Mouse (Mus musculus) MEL (cell line): ENCODE results near the gene Nrp1. TPM values are rescaled to one million over a fixed set of nuclear protein-coding genes. Genes with fewer than 3 reads are reported as not detected.

Experiments
- DNase-seq: peaks from one replicate; pipeline ENCODE4 v3.0.0; 2011; ENCODE audit warnings: low read depth, low spot score
- H3K27ac ChIP-seq: 2 replicates; pipeline ENCODE4 v1.5.1; 2012; ENCODE audit warnings: low read depth, mild to moderate bottlenecking, control low read depth, low read length, moderate library complexity; ENCODE audit not compliant: control insufficient read depth
- H3K27me3 ChIP-seq, 2 experiments: fragments of 150-350 bp in 1 of 2; sonication (generic) in 1 of 2; 2 replicates each; pipeline ENCODE4 v1.6.1; 2012; ENCODE audit warnings: low read length in 2 of 2, mild to moderate bottlenecking in 2 of 2, improper control_type of control experiment in 1 of 2, moderate library complexity in 1 of 2; ENCODE audit not compliant: insufficient read depth in 2 of 2, control insufficient read depth in 1 of 2
- H3K36me3 ChIP-seq, 2 experiments: 2 replicates each; pipeline ENCODE4 v1.6.1; 2012 to 2014; ENCODE audit warnings: low read length in 2 of 2, improper control_type of control experiment in 1 of 2, inconsistent platforms in 1 of 2, mild to moderate bottlenecking in 1 of 2; ENCODE audit not compliant: insufficient read depth in 2 of 2, control insufficient read depth in 1 of 2
- H3K4me1 ChIP-seq, 2 experiments: fragments of 150-350 bp in 1 of 2; sonication (generic) in 1 of 2; 2 replicates each; pipeline ENCODE4 v1.6.1; 2012; ENCODE audit warnings: low read length in 2 of 2, improper control_type of control experiment in 1 of 2, mild to moderate bottlenecking in 1 of 2; ENCODE audit not compliant: insufficient read depth in 2 of 2, control insufficient read depth in 1 of 2
- H3K4me3 ChIP-seq, 2 experiments: fragments of 150-350 bp in 1 of 2; sonication (generic) in 1 of 2; 2 replicates each; pipeline ENCODE4 v1.5.1; 2012; ENCODE audit warnings: low read depth in 2 of 2, low read length in 2 of 2, mild to moderate bottlenecking in 2 of 2, moderate library complexity in 2 of 2, control low read depth in 1 of 2, improper control_type of control experiment in 1 of 2; ENCODE audit not compliant: control insufficient read depth in 1 of 2, insufficient read depth in 1 of 2
- H3K79me2 ChIP-seq: 2 replicates; pipeline ENCODE4 v1.6.1; 2012; ENCODE audit warnings: mild to moderate bottlenecking, low read length, moderate library complexity; ENCODE audit not compliant: control insufficient read depth, poor library complexity, insufficient read depth
- H3K9ac ChIP-seq: 2 replicates; pipeline ENCODE4 v1.6.1; 2012; ENCODE audit warnings: low read depth, mild to moderate bottlenecking, control low read depth, low read length, moderate library complexity; ENCODE audit not compliant: control insufficient read depth, poor library complexity, severe bottlenecking
- H3K9me3 ChIP-seq: fragments of 150-350 bp; sonication (generic); replicated peaks from 2 replicates; pipeline ENCODE4 v1.6.1; 2012; ENCODE audit warnings: mild to moderate bottlenecking, low read length, improper control_type of control experiment, moderate library complexity; ENCODE audit not compliant: insufficient read depth
- CHD1 ChIP-seq: IDR thresholded peaks from 2 replicates; pipeline ENCODE4 v1.6.1; 2012; ENCODE audit warnings: low read depth, mild to moderate bottlenecking, inconsistent platforms, low read length, improper control_type of control experiment
- CHD2 ChIP-seq: IDR thresholded peaks from 2 replicates; pipeline ENCODE4 v1.6.1; 2011; ENCODE audit warnings: low read length, improper control_type of control experiment
- E2F4 ChIP-seq: IDR thresholded peaks from 2 replicates; pipeline ENCODE4 v1.6.1; 2011; ENCODE audit warnings: low read depth, low read length, improper control_type of control experiment, borderline replicate concordance
- EP300 ChIP-seq, 2 experiments: IDR thresholded peaks; 2 replicates each; pipeline ENCODE4 v1.6.1; 2011; ENCODE audit warnings: improper control_type of control experiment in 2 of 2, low read length in 2 of 2, low read depth in 1 of 2, mild to moderate bottlenecking in 1 of 2
- ETS1 ChIP-seq: IDR thresholded peaks from 2 replicates; pipeline ENCODE4 v1.6.1; 2012; ENCODE audit warnings: low read depth, mild to moderate bottlenecking, inconsistent platforms, low read length, improper control_type of control experiment, moderate library complexity
- GABPA ChIP-seq: IDR thresholded peaks from 2 replicates; pipeline ENCODE4 v1.6.1; 2012; ENCODE audit warnings: low read depth, mild to moderate bottlenecking, inconsistent platforms, low read length, improper control_type of control experiment, moderate library complexity
- GATA1 ChIP-seq: IDR thresholded peaks from 2 replicates; pipeline ENCODE4 v1.6.1; 2011; ENCODE audit warnings: low read depth, low read length, improper control_type of control experiment
- HCFC1 ChIP-seq: IDR thresholded peaks from 2 replicates; pipeline ENCODE4 v1.6.1; 2012; ENCODE audit warnings: low read depth, mild to moderate bottlenecking, inconsistent platforms, low read length, improper control_type of control experiment, moderate library complexity
- JUND ChIP-seq: IDR thresholded peaks from 2 replicates; pipeline ENCODE4 v1.6.1; 2011; ENCODE audit warnings: low read depth, mild to moderate bottlenecking, improper control_type of control experiment, low read length
- MAX ChIP-seq: IDR thresholded peaks from 2 replicates; pipeline ENCODE4 v1.6.1; 2011; ENCODE audit warnings: low read length, improper control_type of control experiment
- MAZ ChIP-seq: IDR thresholded peaks from 2 replicates; pipeline ENCODE4 v1.6.1; 2012; ENCODE audit warnings: low read depth, mild to moderate bottlenecking, inconsistent platforms, low read length, improper control_type of control experiment
- MEF2A ChIP-seq: IDR thresholded peaks from 2 replicates; pipeline ENCODE4 v1.6.1; 2014; ENCODE audit warnings: low read depth, mild to moderate bottlenecking, inconsistent platforms, low read length, improper control_type of control experiment; ENCODE audit not compliant: poor library complexity, insufficient replicate concordance, severe bottlenecking; ENCODE audit errors: extremely low read depth
- MYB ChIP-seq: IDR thresholded peaks from 2 replicates; pipeline ENCODE4 v1.6.1; 2011; ENCODE audit warnings: mild to moderate bottlenecking, low read depth, low read length, improper control_type of control experiment
- POLR2A ChIP-seq, 2 experiments: IDR thresholded peaks; 2 replicates each; pipeline ENCODE4 v1.6.1; 2011 to 2012; ENCODE audit warnings: low read length in 2 of 2, mild to moderate bottlenecking in 2 of 2, control low read depth in 1 of 2, improper control_type of control experiment in 1 of 2, low read depth in 1 of 2, moderate library complexity in 1 of 2; ENCODE audit not compliant: control insufficient read depth in 1 of 2, insufficient read depth in 1 of 2, poor library complexity in 1 of 2
- POLR2AphosphoS5 ChIP-seq: IDR thresholded peaks from 2 replicates; pipeline ENCODE4 v1.6.1; 2012; ENCODE audit warnings: low read depth, borderline replicate concordance, mild to moderate bottlenecking, inconsistent platforms, low read length, moderate library complexity, mixed read lengths
- RAD21 ChIP-seq: IDR thresholded peaks from 2 replicates; pipeline ENCODE4 v1.6.1; 2011; ENCODE audit warnings: mild to moderate bottlenecking, low read depth, low read length, improper control_type of control experiment
- SIN3A ChIP-seq: IDR thresholded peaks from 2 replicates; pipeline ENCODE4 v1.6.1; 2012; ENCODE audit warnings: low read length, improper control_type of control experiment, inconsistent platforms
- UBTF ChIP-seq: IDR thresholded peaks from 2 replicates; pipeline ENCODE4 v1.6.1; 2012; ENCODE audit warnings: low read depth, mild to moderate bottlenecking, inconsistent platforms, low read length, improper control_type of control experiment, moderate library complexity, borderline replicate concordance; ENCODE audit not compliant: insufficient read depth
- USF2 ChIP-seq, 2 experiments: IDR thresholded peaks; 2 replicates each; pipeline ENCODE4 v1.6.1; 2011 to 2012; ENCODE audit warnings: improper control_type of control experiment in 2 of 2, low read length in 2 of 2, borderline replicate concordance in 1 of 2, inconsistent platforms in 1 of 2, low read depth in 1 of 2, mild to moderate bottlenecking in 1 of 2; ENCODE audit not compliant: insufficient read depth in 1 of 2
- ZC3H11A ChIP-seq: IDR thresholded peaks from 2 replicates; pipeline ENCODE4 v1.6.1; 2012; ENCODE audit warnings: low read depth, mild to moderate bottlenecking, inconsistent platforms, low read length, improper control_type of control experiment
- ZMIZ1 ChIP-seq: IDR thresholded peaks from 2 replicates; pipeline ENCODE4 v1.6.1; 2012; ENCODE audit warnings: low read depth, mild to moderate bottlenecking, inconsistent platforms, low read length, improper control_type of control experiment, moderate library complexity
- polyA plus RNA-seq, 2 experiments: library from polyadenylated mRNA; stranded (reverse) in 1 of 2; unstranded in 1 of 2; fragments of >175 nt in 1 of 2; fragments of >200 nt in 1 of 2; gene quantifications; 2 replicates each; pipeline versions ENCODE4 v1.2.1 to v1.2.4; 2012; ENCODE audit warnings: low replicate concordance in 2 of 2, low read depth in 1 of 2; ENCODE audit not compliant: insufficient read length in 2 of 2, insufficient read depth in 1 of 2, missing spikeins in 1 of 2
- total RNA-seq: library from RNA; depleted of rRNA; stranded (reverse); fragments of 300-350 nt; gene quantifications from 2 replicates; pipeline ENCODE4 v1.2.3, GENCODE M21; 2012

Gene Nrp1
- total and polyA plus RNA-seq, 3 experiments: not detected

DNA sequence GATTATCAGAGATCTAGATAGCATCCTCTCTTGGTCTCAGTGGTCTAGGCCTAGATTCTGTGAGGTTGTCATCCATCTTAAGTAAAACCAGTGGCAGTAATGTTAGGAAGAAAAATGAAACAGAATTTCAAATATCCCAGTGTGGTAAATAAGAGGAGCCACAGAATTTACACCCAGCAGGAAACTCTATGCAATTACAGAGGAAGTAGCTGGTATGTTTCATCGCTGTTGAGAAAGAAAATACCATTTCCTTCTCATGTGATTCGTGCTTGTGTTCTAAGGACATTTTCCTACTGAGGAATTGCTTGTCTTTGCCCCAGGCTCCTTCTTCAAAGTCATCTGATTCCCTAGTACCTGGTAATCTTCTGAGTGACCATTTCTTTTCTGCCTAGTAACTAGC lies 95.1 kb downstream of the Nrp1 start:
- H3K9me3 ChIP-seq: no peaks in the 10 kb centered on the region
- no peaks in the 10 kb centered on the region for H3K36me3 ChIP-seq
- H3K4me3 ChIP-seq: no peak overlapping the region
- TF ChIP-seq GATA1 (no peak), MAZ (no peak), USF2 (IDR thresholded peaks at IDR 0.05; ENCODE audit: borderline replicate concordance in 1 of 2, insufficient read depth in 1 of 2, low read depth in 1 of 2, low read length in 2 of 2) (no peak), RAD21 (no peak), MAX (no peak), MEF2A (no peak), ZMIZ1 (no peak), HCFC1 (no peak), CHD2 (no peak), CHD1 (no peak), SIN3A (no peak), EP300 (IDR thresholded peaks at IDR 0.05; ENCODE audit: low read depth in 1 of 2, low read length in 2 of 2) (no peak), ZC3H11A (no peak), ETS1 (no peak), JUND (no peak)
- no peaks in the 10 kb centered on the region for H3K79me2 ChIP-seq
- no peaks in the 10 kb centered on the region for H3K4me1 ChIP-seq
- H3K9ac ChIP-seq: no peak overlapping the region
- no peak for DNase-seq
- H3K27ac ChIP-seq: no peak overlapping the region
- no peaks in the 10 kb centered on the region for H3K27me3 ChIP-seq

DNA sequence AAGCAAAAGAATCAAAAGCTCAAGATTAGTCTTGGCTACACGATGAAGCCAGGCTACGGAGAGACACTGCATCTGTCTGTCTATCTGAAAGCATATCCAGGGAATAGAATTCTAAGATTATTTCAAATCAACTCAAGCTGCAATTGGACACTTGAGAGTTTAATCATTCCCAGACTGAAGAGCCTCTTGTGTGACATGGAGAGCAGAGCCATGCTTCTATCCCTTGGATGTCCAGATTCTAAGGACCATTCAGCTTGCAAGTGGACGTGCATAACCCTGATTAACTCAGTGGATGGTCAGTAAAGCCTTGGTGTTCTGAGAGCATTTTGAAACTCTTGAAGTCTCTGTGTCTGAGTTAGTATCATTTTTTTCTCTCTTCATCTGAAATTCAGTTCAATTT lies 95.6 kb downstream of the Nrp1 start:
- TF ChIP-seq RAD21: no peak
- TF ChIP-seq POLR2AphosphoS5: no peak
- no peak for TF ChIP-seq E2F4
- TF ChIP-seq UBTF: no peak
- TF ChIP-seq POLR2A (IDR thresholded peaks at IDR 0.05; ENCODE audit: control insufficient read depth in 1 of 2, insufficient read depth in 1 of 2, low read depth in 1 of 2, low read length in 2 of 2, poor library complexity in 1 of 2): no peak
- TF ChIP-seq MYB: no peak
- no peak for TF ChIP-seq GABPA
- no peak for TF ChIP-seq EP300 (IDR thresholded peaks at IDR 0.05; ENCODE audit: low read depth in 1 of 2, low read length in 2 of 2)
- no peak for TF ChIP-seq ZMIZ1
- H3K9me3 ChIP-seq: no peaks in the 10 kb centered on the region
- H3K27ac ChIP-seq: no peak overlapping the region
- no peaks in the 10 kb centered on the region for H3K36me3 ChIP-seq
- DNase-seq: no peak
- H3K4me3 ChIP-seq: no peak overlapping the region
- no peaks in the 10 kb centered on the region for H3K27me3 ChIP-seq
- no peak overlapping the region for H3K9ac ChIP-seq
- no peaks in the 10 kb centered on the region for H3K79me2 ChIP-seq
- no peaks in the 10 kb centered on the region for H3K4me1 ChIP-seq
